Mouse (Mus musculus) erythroblast, adult 5-6 weeks (primary cell): Measurements from ENCODE around the gene Nme2. TPM values are rescaled to one million over a fixed set of nuclear protein-coding genes. Genes with fewer than 3 reads are reported as not detected.

ENCODE experiments used
- total RNA-seq, 2 experiments: library from RNA; stranded (forward) in 1 of 2; stranded (reverse) in 1 of 2; fragments of 150-400 nt in 1 of 2; fragments of 200-764, 138-1000 nt in 1 of 2; gene quantifications; 2 replicates each; pipeline versions ENCODE4 v1.2.3 to v1.2.4; 2015 to 2017; ENCODE audit warnings: low replicate concordance in 2 of 2

Nme2 gene
- total RNA-seq, 2 experiments from 2014 or later = 11.8 to 53.4 TPM

Other genes with a start within 250 kb of the Nme2 start
- gene Utp18, start 70.5 kb downstream of the Nme2 start, total RNA-seq (2015; ENCODE audit: low replicate concordance) = 7.9 and 10.4 TPM in 2 replicates
- gene Utp18, start 70.5 kb downstream of the Nme2 start, total RNA-seq (2017; ENCODE audit: low replicate concordance) = 7.9 and 12.1 TPM in 2 replicates
- 16.9 and 27.3 TPM in 2 replicates for gene Mbtd1, start 70.4 kb downstream of the Nme2 start, total RNA-seq (2015; ENCODE audit: low replicate concordance)
- gene Mbtd1, start 70.4 kb downstream of the Nme2 start, total RNA-seq (2017; ENCODE audit: low replicate concordance) = 16.6 and 24.4 TPM in 2 replicates
- 22.7 TPM in 1 of 2 replicates, not detected in the other for gene Gm20390, start 12.0 kb upstream of the Nme2 start, total RNA-seq (2015; ENCODE audit: low replicate concordance)
- 0.68 and 3.9 TPM in 2 replicates for gene Gm20390, start 12.0 kb upstream of the Nme2 start, total RNA-seq (2017; ENCODE audit: low replicate concordance)
- 11.9 and 60.4 TPM in 2 replicates for gene Nme1, start 12.3 kb upstream of the Nme2 start, total RNA-seq (2015; ENCODE audit: low replicate concordance)
- 16.6 and 19.9 TPM in 2 replicates for gene Nme1, start 12.3 kb upstream of the Nme2 start, total RNA-seq (2017; ENCODE audit: low replicate concordance)
- 9.2 and 18.3 TPM in 2 replicates for gene Spag9, start 39.8 kb upstream of the Nme2 start, total RNA-seq (2015; ENCODE audit: low replicate concordance)
- 24.3 and 25.9 TPM in 2 replicates for gene Spag9, start 39.8 kb upstream of the Nme2 start, total RNA-seq (2017; ENCODE audit: low replicate concordance)